Mouse (Mus musculus) liver, postnatal 0 days (tissue): Measurements from ENCODE around the gene Rps6ka2.

Experiments used
- CTCF ChIP-seq: sonication (generic); IDR thresholded peaks from 2 replicates; pipeline ENCODE4 v1.5.1; 2016; ENCODE audit warnings: antibody characterized with exemption, low read depth
- EP300 ChIP-seq: IDR thresholded peaks from 2 replicates; pipeline ENCODE4 v1.6.1; 2016; ENCODE audit warnings: antibody characterized with exemption, low read depth, mild to moderate bottlenecking

DNA sequence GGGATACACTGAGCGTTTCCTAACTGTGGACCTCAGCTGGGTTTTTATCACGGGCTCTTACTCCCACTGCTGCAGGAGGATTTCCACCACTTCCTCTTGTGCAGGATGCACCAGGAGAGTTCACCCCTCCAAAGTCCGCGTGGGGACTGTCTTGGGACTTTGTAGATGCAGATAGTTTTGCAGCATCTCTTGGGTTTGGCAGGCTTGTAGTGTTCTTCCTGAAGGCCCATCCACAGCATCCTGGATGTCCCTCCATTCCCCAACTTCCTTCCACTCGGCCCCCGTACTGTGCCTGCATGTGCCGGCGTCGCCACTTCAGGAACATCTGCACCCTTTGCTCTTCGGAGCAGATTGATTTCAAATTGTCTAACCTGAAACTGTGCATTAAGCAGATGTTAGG is 103.9 kb downstream of the Rps6ka2 start:
- TF ChIP-seq CTCF: no peak
- no peak for TF ChIP-seq EP300
